Mouse (Mus musculus) hindbrain, embryonic 15.5 days (tissue): ENCODE data around the gene Amz2. TPM values are rescaled to one million over a fixed set of nuclear protein-coding genes. Genes with fewer than 3 reads are reported as not detected.

Experiments used
- ATAC-seq: fragments of 200-750 bp; cut with Nextera tagmentation; 2 replicates; pipeline ENCODE4 v1.8.0; 2017; ENCODE audit warnings: low read depth, moderate number of reproducible peaks, moderate TSS enrichment; ENCODE audit not compliant: low FRiP score
- H3K27ac ChIP-seq: fragments of 300-500 bp; sonication (generic); replicated peaks from 2 replicates; pipeline ENCODE4 v1.5.1; 2015; ENCODE audit warnings: mild to moderate bottlenecking, inconsistent platforms
- H3K27me3 ChIP-seq: fragments of 300-500 bp; sonication (generic); 2 replicates; pipeline ENCODE4 v1.6.1; 2015; ENCODE audit warnings: control low read depth, inconsistent platforms
- H3K36me3 ChIP-seq: fragments of 300-500 bp; sonication (generic); 2 replicates; pipeline ENCODE4 v1.6.1; 2015; ENCODE audit warnings: control low read depth, inconsistent platforms
- H3K4me1 ChIP-seq: fragments of 300-500 bp; sonication (generic); replicated peaks from 2 replicates; pipeline ENCODE4 v1.6.1; 2015; ENCODE audit warnings: control low read depth, inconsistent platforms
- H3K4me2 ChIP-seq: fragments of 300-500 bp; sonication (generic); 2 replicates; pipeline ENCODE4 v1.6.1; 2015; ENCODE audit warnings: moderate library complexity, mild to moderate bottlenecking, inconsistent platforms
- H3K4me3 ChIP-seq: fragments of 300-500 bp; sonication (generic); 2 replicates; pipeline ENCODE4 v1.5.1; 2015; ENCODE audit warnings: mild to moderate bottlenecking, inconsistent platforms
- H3K9ac ChIP-seq: fragments of 300-500 bp; sonication (generic); 2 replicates; pipeline ENCODE4 v1.6.1; 2015; ENCODE audit warnings: inconsistent platforms
- H3K9me3 ChIP-seq: fragments of 300-500 bp; sonication (generic); 2 replicates; pipeline ENCODE4 v1.6.1; 2016; ENCODE audit warnings: control low read depth, inconsistent platforms
- WGBS: fragments of 180-500 bp; shearing (Covaris S2); methylation state at CpG from one replicate; pipeline ENCODE4 v1.1.7; 2015; 5-methylcytosine and 5-hydroxymethylcytosine counted together
- polyA plus RNA-seq: library from polyadenylated mRNA; unstranded; fragments of >200 nt; fragmentation: Nextera tagmentation; extraction: Ambion mirVana; gene quantifications from 2 replicates; pipeline ENCODE4 v1.2.1, GENCODE M21; 2015

Amz2 gene
- polyA plus RNA-seq, result 52.8 and 54.2 TPM in 2 replicates

DNA sequence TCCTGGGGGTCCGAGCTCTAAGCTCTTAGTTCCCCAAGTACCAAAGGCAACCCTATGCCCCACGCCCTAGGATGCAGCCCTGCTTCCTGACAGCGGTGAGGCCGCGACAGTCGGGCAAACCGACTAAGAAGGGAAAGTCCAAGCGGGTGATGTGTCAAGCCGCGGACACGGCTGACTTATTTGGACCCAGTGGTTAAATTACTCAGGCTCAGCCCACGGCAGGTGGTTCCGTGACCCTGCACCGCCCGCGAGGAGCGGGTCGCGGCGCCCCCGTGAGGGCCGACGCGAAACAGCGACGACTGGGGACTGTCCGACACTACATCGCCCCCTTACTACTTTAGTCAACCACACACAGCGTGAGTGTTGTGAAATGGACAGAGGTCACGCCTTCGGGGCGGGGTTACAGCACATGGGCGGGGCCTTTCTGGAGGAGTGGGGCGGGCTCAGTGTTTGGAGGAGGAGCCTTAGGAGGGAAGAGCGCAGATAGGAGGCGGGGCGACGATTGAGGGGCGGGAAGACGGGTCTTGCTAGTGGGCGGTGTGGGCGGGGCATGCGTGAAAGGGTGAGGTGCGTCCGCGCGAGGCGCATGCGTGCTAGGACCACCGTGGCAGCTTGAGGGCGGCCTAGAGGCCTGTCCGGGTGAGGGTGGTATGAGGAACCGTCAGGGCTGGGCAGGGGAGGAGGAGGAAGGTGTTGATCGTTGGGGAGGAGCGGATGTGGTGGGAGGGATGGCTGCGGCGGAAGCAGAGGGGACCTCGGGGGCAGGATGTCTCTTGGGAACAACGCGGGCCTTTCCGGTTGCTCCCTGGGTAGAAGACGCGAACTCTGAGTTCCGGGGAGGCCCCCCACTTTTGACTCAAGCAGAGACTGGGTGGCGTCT lies at the start of gene Amz2:
Gene Amz2 (plus strand): TSS at position 555 of the 880 bp plus-strand sequence.
- Histone ChIP-seq H3K4me3 (peak within 1 kb of the TSS; percentile 76), H3K9me3 (no peaks in the 10 kb centered on the region), H3K4me2 (peak within 1 kb of the TSS; percentile 66), H3K27ac (peak within 1 kb of the TSS; percentile 85), H3K27me3 (no peaks in the 10 kb centered on the region), H3K9ac (peak within 1 kb of the TSS; percentile 83), H3K36me3 (peaks cover 22% of the 10 kb centered on the region), H3K4me1 (peaks cover 13% of the 10 kb centered on the region)
- ATAC-seq, result peak; percentile 96
- under 1% methylated on average over 65 of the region's 65 CpGs for WGBS

DNA sequence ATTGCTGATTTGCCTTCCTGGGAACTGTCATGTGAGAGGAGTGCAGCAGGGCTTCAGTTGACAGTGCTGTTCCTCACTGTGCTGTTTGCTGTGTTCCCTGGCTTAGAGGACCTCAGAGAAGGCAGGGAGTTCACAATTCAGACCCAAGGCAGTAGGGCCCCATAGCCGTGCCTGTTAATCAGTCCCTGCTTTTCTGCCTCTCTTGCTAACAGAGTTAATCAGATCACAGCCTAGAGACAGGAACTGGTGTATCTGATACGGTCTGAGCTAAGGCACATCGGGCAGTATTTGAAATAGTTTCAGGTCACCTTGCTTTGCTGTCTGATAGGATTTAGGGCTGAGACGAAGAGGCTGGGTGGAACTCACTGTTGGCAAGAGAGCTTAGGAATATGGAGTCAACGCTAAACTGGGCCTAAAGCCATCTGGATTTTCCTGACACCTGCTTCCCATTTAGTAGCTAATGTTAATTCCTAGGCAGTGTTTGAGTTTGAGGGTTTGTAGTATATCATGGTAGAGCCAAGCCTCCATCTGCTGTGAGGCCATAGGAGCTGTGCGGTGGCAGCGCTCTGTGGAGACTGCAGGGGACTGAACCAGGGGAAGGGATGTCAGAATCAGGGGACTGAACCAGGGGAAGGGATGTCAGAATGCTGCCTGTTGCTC lies 49.1 kb upstream of the Amz2 start:
- Histone ChIP-seq H3K4me3 (no peak overlapping the region), H3K9ac (no peak overlapping the region), H3K36me3 (peaks cover 4% of the 10 kb centered on the region; the same call in 1 of the 2 replicates), H3K9me3 (no peaks in the 10 kb centered on the region), H3K27me3 (no peaks in the 10 kb centered on the region), H3K27ac (peak overlapping the region; percentile 20; the same call in 1 of the 2 replicates), H3K4me2 (no peak overlapping the region), H3K4me1 (peaks cover 27% of the 10 kb centered on the region)
- peak; percentile 35; the same call in 1 of the 2 replicates for ATAC-seq
- WGBS, result 59% methylated on average over 7 of the region's 7 CpGs

DNA sequence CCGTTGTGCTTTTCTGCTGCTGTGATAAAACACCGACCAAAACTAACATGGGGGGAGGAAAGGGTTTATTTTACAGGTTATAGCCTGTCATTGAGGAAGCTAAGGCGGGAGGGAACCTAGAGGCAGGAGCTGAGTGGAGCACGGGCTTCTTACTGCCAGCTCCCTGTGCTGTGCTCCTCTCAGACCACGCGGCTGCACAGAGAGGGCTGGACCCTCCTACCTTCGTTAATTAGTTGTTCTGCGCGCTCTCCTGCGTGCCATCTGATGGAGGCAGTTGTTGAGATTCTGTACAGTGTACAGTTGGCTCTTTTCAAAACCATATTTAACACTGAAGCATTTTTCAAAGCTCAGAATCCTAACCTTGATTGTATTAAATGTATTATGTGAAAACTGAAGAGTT lies 48.3 kb upstream of the Amz2 start:
- Histone ChIP-seq H3K4me1 (peaks cover 27% of the 10 kb centered on the region), H3K4me2 (peak overlapping the region; percentile 14; the same call in 1 of the 2 replicates), H3K27ac (0 out of 2 replicates have a peak overlapping the region, but pooled peaks have one; percentile 25), H3K4me3 (no peak overlapping the region), H3K9ac (no peak overlapping the region), H3K27me3 (no peaks in the 10 kb centered on the region), H3K36me3 (peaks cover 4% of the 10 kb centered on the region; the same call in 1 of the 2 replicates), H3K9me3 (no peaks in the 10 kb centered on the region)
- WGBS, result 50% methylated on average over 10 of the region's 10 CpGs
- ATAC-seq, result no peak

GRCm38 (mm10) chr11:109378051-109378450 lies 47.7 kb upstream of the Amz2 start:
- H3K27me3 ChIP-seq, result no peaks in the 10 kb centered on the region
- H3K9ac ChIP-seq, result no peak overlapping the region
- H3K4me2 ChIP-seq, result no peak overlapping the region
- H3K4me1 ChIP-seq, result peaks cover 27% of the 10 kb centered on the region
- no peaks in the 10 kb centered on the region for H3K9me3 ChIP-seq
- H3K27ac ChIP-seq, result no peak overlapping the region
- no peak overlapping the region for H3K4me3 ChIP-seq
- peaks cover 4% of the 10 kb centered on the region; the same call in 1 of the 2 replicates for H3K36me3 ChIP-seq
- WGBS, result 71% methylated on average over 7 of the region's 7 CpGs
- ATAC-seq, result no peak

- no peak overlapping the region for H3K9ac ChIP-seq
- H3K9me3 ChIP-seq, result no peaks in the 10 kb centered on the region
- no peak overlapping the region for H3K27ac ChIP-seq
- H3K36me3 ChIP-seq, result no peaks in the 10 kb centered on the region
- H3K4me3 ChIP-seq, result no peak overlapping the region
- H3K4me1 ChIP-seq, result peaks cover 27% of the 10 kb centered on the region
- 77% methylated on average over 5 of the region's 5 CpGs for WGBS
- H3K27me3 ChIP-seq, result no peaks in the 10 kb centered on the region
- no peak for ATAC-seq
- H3K4me2 ChIP-seq, result no peak overlapping the region
These were observed 45.1 kb upstream of the Amz2 start for GRCm38 (mm10) chr11:109380662-109381061.

DNA sequence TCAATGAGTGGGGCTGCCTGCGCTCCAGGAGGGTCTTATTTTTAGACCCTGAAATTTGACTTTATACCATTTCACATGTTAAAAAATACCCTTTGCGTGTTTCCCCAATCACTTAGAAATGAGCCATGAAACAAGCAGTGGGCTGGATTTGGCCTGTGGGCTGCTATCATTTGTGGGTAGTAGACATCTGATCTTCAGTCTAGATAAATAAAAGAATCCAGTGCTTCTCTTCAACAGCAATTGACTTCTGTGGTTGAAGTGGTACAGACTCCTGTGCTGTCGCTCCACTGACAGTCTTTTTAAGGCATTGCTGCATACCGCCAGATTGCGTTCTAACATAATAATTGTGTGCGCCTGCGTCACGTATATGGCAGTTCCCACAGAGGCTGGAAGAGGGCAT lies 40.5 kb upstream of the Amz2 start:
- Histone ChIP-seq H3K4me3 (no peak overlapping the region), H3K27ac (no peak overlapping the region), H3K27me3 (no peaks in the 10 kb centered on the region), H3K9ac (no peak overlapping the region), H3K36me3 (no peaks in the 10 kb centered on the region), H3K4me2 (no peak overlapping the region), H3K4me1 (no peaks in the 10 kb centered on the region; the same call in none of the 2 replicates), H3K9me3 (no peaks in the 10 kb centered on the region)
- no peak for ATAC-seq
- whole genome bisulfite sequencing, result 93% methylated on average over 8 of the region's 8 CpGs

GRCm38 (mm10) chr11:109389046-109389445 lies 36.7 kb upstream of the Amz2 start:
- Histone ChIP-seq H3K4me3 (no peak overlapping the region), H3K4me2 (no peak overlapping the region), H3K4me1 (no peaks in the 10 kb centered on the region; the same call in none of the 2 replicates), H3K27ac (no peak overlapping the region), H3K9me3 (no peaks in the 10 kb centered on the region), H3K36me3 (no peaks in the 10 kb centered on the region), H3K27me3 (no peaks in the 10 kb centered on the region), H3K9ac (no peak overlapping the region)
- no peak for ATAC-seq
- WGBS, result 77% methylated on average over 5 of the region's 5 CpGs

DNA sequence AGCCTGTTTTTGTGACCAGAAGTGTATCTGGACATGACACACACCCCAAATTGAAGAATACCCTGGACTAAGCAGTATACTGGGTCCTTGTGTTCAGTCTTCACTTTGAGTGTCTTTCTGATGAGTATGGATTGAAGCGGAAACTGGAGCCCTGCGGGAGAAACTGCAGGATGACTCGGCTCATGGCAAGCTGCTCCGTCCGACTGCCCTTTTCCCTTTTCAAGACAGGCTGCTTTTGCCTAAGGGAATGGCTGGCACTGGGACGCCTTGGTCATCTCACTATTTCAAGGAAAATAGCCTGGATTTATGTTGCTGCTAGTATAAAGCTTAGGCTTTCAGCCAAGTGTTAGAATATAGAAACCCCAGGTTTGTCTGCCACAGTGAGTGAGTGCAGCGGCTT lies 34.5 kb upstream of the Amz2 start:
- Histone ChIP-seq H3K27ac (no peak overlapping the region), H3K9me3 (no peaks in the 10 kb centered on the region), H3K27me3 (no peaks in the 10 kb centered on the region), H3K9ac (no peak overlapping the region), H3K4me1 (no peaks in the 10 kb centered on the region; the same call in 1 of the 2 replicates), H3K36me3 (peaks cover 13% of the 10 kb centered on the region), H3K4me3 (no peak overlapping the region), H3K4me2 (no peak overlapping the region)
- WGBS, result 87% methylated on average over 7 of the region's 7 CpGs
- ATAC-seq, result no peak

- no peak overlapping the region for H3K4me3 ChIP-seq
- no peak overlapping the region for H3K4me2 ChIP-seq
- no peaks in the 10 kb centered on the region for H3K27me3 ChIP-seq
- ATAC-seq, result no peak
- WGBS, result 42% methylated on average over 7 of the region's 7 CpGs
- no peak overlapping the region for H3K27ac ChIP-seq
- H3K9me3 ChIP-seq, result no peaks in the 10 kb centered on the region
- H3K9ac ChIP-seq, result no peak overlapping the region
- H3K36me3 ChIP-seq, result peaks cover 17% of the 10 kb centered on the region
- H3K4me1 ChIP-seq, result no peaks in the 10 kb centered on the region; the same call in 1 of the 2 replicates
These were observed 34.0 kb upstream of the Amz2 start for GRCm38 (mm10) chr11:109391760-109392159.

DNA sequence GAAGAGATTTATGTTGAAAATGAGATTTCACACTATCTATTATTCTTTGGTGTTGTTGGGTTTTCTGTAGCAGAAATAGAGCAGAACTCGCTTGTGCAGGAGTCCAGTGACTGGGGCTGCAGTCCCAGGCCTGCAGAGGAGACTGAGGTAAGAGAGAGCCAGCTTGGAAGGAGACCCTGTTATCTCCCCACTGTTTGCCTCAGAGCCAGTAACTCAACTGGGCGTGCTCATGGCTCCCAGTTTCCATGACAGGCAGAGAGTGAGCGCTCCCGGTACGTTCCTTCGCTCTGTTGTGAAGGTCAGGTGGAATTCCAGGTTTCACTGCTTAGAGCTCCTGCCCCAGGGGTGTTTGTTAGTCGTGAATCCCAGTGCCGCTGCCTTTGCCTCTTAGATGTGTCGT lies 33.1 kb upstream of the Amz2 start:
- H3K27me3 ChIP-seq, result no peaks in the 10 kb centered on the region
- H3K36me3 ChIP-seq, result peaks cover 18% of the 10 kb centered on the region
- H3K4me3 ChIP-seq, result no peak overlapping the region
- no peaks in the 10 kb centered on the region; the same call in 1 of the 2 replicates for H3K4me1 ChIP-seq
- H3K9me3 ChIP-seq, result no peaks in the 10 kb centered on the region
- ATAC-seq, result no peak
- no peak overlapping the region for H3K9ac ChIP-seq
- H3K4me2 ChIP-seq, result no peak overlapping the region
- 93% methylated on average over 9 of the region's 9 CpGs for WGBS
- H3K27ac ChIP-seq, result no peak overlapping the region

DNA sequence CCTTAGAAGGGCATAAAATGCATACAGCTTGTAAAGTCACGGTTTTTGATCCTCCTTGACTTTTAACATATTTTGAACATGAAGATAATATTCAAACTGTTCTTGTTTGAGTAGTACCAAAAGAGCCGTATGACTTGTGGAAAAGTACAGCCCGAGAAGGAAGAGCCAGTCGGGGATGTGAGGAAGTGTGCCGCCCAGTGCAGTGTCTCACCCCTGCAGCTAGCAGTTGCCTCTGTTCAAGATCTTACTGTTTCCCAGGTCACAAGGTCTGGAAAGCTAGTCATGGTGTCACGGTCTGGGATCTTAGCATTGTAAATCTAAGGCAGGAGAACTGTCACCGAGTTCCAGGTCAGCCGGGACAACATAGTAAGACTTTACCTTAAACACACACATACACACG lies 31.0 kb upstream of the Amz2 start:
- 83% methylated on average over 9 of the region's 9 CpGs for WGBS
- no peak overlapping the region for H3K9ac ChIP-seq
- H3K27me3 ChIP-seq, result no peaks in the 10 kb centered on the region
- H3K4me3 ChIP-seq, result no peak overlapping the region
- peaks cover 27% of the 10 kb centered on the region for H3K36me3 ChIP-seq
- H3K4me2 ChIP-seq, result no peak overlapping the region
- no peak for ATAC-seq
- H3K27ac ChIP-seq, result no peak overlapping the region
- H3K4me1 ChIP-seq, result no peaks in the 10 kb centered on the region
- no peaks in the 10 kb centered on the region for H3K9me3 ChIP-seq

- Histone ChIP-seq H3K27me3 (no peaks in the 10 kb centered on the region), H3K27ac (no peak overlapping the region), H3K4me3 (no peak overlapping the region), H3K4me2 (no peak overlapping the region), H3K4me1 (no peaks in the 10 kb centered on the region), H3K9ac (no peak overlapping the region), H3K36me3 (peaks cover 27% of the 10 kb centered on the region), H3K9me3 (no peaks in the 10 kb centered on the region)
- WGBS, result 90% methylated on average over 9 of the region's 9 CpGs
- no peak for ATAC-seq
These were observed 30.5 kb upstream of the Amz2 start for GRCm38 (mm10) chr11:109395291-109395690.
